Mouse (Mus musculus) embryo, embryonic 10.5 days (tissue): ENCODE results near the gene Pip4k2b.
A peak's percentile ranks its signal among the peaks of the same experiment; 100 is the strongest.
"Not testable (repeated sequence)": the region's sequence is repeated elsewhere in the genome, so short reads cannot be mapped to it uniquely, and the experiment has no call there.

Experiments used
- DNase-seq: peaks from one replicate; pipeline ENCODE4 v3.0.0-alpha.2; 2015; ENCODE audit warnings: low spot score

The Pip4k2b gene

GRCm38 (mm10) chr11:97744063-97744717 is at the start of gene Pip4k2b:
Pip4k2b (minus strand) TSS chr11:97744704.
- peak; percentile 54 for DNase-seq

GRCm38 (mm10) chr11:97793165-97793564 is 48.7 kb upstream of the Pip4k2b start:
- peak; percentile 88 for DNase-seq

GRCm38 (mm10) chr11:97790778-97791438 is 46.4 kb upstream of the Pip4k2b start:
- not testable (repeated sequence) for DNase-seq

DNA sequence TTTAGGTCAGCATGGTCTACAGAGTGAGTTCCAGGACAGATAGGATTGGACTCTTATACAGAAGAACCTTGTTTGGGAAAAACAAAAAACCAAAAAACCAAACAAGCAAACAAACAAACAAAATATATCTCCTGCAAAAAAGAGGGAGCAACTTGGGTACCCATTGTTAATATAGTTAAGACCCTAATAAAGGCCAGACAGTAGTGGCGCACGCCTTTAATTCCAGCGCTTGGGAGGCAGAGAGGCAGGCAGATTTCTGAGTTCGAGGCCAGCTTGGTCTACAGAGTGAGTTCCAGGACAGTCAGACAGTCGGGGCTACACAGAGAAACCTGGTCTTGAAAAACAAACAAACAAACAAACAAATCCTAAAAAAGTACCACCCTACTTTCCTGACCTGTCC is 45.2 kb upstream of the Pip4k2b start:
- DNase-seq = no peak

DNA sequence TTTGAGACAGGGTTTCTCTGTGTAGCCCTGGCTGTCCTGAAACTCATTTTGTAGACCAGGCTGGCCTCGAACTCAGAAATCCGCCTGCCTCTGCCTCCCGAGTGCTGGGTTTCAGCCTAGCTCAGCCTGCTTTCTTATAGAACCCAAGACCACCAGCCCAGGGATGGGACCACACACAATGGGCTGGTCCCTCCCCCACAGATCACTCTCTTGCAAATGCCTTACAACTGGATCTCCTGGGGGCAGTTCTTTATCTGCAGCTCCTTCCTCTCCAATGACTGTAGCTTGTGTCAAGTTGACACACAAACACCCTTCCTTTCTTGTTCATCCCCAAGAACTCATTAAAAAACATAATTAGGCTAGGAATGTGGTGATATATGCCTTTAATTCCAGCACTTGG is 43.5 kb upstream of the Pip4k2b start:
- DNase-seq = no peak

DNA sequence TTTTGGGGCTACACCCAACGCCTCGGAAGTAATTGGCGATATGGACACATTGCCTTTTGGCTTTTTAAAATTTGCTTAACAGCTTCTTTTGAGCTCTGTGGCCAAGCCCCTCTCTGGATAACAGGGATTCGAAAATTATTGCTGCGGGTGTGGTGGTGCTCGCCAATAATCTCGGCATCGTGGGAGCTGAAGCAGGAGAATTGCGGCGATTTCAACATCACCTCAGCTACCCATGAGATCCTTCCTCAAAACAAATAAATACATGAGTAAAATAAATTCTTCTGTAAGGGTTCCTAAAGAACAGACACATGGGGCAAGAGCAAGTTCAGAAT is 38.0 kb upstream of the Pip4k2b start:
- DNase-seq = no peak

DNA sequence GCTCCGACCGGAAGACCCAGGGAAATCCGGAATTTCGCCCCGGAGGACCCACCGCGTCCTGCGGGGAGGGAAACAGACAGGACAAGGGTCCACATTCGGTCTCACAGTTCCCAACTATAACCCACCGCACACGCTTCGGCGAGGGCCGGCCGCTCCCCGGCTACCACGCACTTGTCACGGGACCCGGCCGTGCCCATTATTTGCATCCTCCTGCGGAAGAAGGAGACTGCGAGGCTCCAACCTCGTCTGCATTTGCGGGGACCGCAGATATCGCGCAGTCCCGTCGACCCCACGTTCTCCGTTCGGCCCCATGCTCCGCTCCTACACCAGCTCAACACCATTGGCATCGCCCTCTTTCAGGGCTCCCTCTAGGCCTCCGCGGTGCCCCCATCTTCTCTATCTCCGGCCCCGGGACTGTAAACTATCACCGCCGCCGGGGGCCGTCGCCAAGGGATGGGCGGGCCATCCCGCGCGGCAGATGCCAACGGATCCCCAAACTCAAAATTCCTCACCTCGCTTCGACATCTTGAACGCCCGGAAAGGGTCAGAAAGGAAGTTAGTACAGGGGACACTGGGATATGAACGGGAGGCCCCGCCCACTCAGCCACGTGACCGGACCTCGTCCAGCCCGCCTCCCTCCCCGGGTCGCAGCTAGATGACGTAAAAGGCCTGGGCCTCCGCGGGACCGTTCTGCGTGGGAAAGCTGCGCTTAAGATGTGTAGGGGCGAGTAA is 37.5 kb upstream of the Pip4k2b start, which contains the start of gene Rpl23:
TSS of gene Rpl23 (minus strand) at position 606 of the 732 bp plus-strand sequence.
- DNase-seq = peak; percentile 99

GRCm38 (mm10) chr11:97781478-97781831 is 37.0 kb upstream of the Pip4k2b start:
- no peak for DNase-seq

- DNase-seq = no peak
These were observed 35.6 kb upstream of the Pip4k2b start for GRCm38 (mm10) chr11:97779968-97780701.

DNA sequence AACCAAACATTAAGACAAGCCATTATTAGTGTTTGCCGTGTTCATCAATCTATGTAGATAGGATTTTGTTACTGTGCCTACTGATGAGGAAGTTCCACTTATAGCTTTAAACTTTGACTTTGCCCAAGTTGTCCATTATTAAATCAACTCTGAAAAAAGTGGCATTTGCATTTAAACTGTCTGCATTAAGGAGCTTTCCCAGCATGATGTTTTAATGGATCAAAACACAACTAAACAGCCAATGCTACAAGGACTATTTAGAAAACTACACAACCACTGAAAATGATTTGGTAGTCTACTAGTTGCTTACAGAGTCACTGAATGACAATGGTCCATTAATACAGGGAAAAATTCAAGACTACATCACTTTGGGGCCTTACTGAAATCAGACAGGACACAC is 34.4 kb upstream of the Pip4k2b start:
- no peak for DNase-seq

DNA sequence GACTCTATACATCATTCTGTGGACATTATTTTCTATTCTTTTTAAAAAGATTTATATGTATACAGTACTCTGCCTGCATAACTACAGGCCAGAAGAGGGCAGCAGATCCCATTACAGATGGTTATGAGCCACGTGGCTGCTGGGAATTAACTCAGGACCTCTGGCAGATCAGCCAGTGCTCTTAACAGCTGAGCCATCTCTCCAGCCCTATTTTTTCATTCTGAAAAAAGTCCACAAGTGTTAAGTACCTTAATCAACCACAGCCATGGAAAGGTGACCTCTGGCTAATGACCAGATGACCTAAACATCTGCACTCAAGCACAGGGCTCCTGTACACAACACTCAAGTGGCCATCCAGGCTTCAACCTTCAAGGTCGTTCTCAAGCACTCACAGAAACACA is 32.6 kb upstream of the Pip4k2b start:
- DNase-seq = peak; percentile 66

GRCm38 (mm10) chr11:97776497-97777128 is 32.1 kb upstream of the Pip4k2b start:
- DNase-seq = no peak

DNA sequence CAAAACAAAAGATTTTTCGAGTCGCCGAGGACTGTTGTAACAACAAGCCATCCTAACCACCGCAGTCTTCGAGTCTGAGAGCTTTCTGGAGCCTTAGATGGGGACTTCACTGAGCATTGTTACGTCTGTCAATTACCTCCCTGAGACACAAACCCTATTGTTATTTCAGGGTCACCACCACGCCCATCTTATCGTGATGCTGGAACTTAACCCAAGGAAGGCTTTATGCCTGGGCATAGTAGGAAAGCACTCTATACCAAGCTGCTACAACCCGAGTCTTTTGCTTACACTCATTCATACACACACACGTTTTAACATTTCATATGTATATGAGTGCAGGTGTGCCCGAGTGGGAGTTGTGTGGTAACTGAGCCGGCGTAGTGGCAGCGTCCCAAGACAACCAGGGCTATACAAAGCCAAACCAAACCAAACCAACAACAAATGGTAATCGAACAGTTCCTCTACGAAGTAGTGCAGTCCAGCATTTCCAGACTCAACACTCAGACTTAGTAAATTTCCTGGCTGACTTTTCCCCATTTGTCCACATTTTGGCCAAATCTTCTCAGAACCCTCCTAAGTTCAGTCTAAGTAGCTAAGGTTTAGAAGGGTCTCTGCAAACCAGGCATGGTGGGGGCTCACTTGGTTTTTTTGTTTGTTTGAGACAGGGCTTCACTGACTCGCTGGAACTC is 31.4 kb upstream of the Pip4k2b start, which contains the start of gene 1700001P01Rik:
TSS of gene 1700001P01Rik (minus strand) at position 111 of the 689 bp plus-strand sequence.
- DNase-seq = no peak

- DNase-seq = no peak
These were observed 30.7 kb upstream of the Pip4k2b start for GRCm38 (mm10) chr11:97775186-97775585.

- DNase-seq = no peak
These were observed 26.9 kb upstream of the Pip4k2b start for GRCm38 (mm10) chr11:97771410-97771809.

GRCm38 (mm10) chr11:97769704-97770103 is 25.2 kb upstream of the Pip4k2b start:
- no peak for DNase-seq

DNA sequence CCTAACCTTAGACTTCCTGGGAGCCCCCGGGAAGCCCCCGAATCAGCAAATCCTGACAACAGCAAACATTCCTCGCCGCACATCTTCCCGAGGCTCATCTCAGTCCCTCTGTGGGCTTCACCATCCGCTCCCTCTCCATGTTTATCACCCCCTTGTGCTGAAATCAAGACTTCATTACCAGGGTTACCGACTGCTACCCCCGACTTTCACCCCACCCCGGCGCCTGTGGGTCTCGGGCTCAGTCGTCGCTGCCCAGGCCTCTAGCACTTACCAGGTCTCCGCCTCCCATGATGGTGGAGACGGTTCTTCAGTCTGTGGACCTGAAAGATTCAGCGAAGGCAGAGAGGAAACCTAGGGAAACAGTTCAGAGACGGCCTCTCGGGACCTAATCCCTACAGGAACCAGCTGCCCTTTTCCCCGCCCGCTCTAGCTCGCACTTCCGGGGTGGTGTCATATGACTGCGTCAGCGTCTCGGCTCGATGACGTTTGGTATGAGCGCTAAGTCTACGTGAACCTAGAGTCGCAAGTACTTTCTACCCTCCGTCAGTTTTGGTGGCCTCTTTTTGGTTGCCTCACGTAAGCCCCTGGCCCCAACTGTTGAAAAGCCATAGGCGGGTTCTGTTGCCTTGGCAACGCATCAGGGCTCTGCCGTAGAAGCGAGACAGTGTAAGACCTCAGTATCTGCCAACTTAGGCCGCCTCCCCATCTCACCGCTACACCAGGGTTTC is 21.8 kb upstream of the Pip4k2b start, which contains the start of gene Cwc25:
TSS of gene Cwc25 (minus strand) at position 403 of the 728 bp plus-strand sequence.
- peak; percentile 98 for DNase-seq

- no peak for DNase-seq
These were observed 17.1 kb upstream of the Pip4k2b start for GRCm38 (mm10) chr11:97761638-97762037.

GRCm38 (mm10) chr11:97758942-97759341 is 14.4 kb upstream of the Pip4k2b start:
- no peak for DNase-seq

DNA sequence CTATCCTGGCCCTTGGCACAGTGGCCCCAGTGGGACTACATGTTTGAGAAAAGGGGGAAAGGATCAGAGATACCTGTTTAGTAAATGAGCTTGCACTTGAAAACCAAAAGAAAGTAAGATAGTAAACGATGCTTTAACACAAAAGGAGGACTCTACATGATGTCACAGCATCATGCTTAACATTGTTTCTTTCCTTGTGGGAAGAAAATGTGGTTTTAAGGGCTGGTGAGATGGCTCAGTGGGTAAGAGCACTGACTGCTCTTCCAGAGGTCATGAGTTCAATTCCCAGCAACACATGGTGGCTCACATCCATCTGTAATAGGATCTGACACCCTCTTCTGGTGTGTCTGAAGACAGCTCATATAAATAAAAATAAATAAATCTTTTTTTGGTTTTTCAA is 13.6 kb upstream of the Pip4k2b start:
- DNase-seq = no peak

DNA sequence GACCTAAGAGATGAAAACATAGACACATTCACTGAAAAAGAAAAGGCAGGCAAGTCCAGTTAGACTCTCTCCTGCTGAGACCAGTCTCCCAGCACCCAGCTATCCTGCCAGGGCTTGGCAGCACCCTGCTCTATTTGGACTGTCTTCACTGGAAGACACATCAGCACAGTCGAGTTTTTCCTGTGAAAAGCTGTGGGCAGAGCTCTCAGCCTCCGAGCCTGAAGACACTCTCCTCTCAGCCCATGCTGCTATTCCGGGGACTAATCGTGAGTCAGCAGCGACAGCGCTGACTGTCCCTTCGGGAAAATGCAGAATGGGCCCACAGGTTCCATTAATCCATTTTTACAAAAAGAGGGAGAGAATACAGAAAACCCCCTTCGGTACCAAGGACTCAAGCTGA is 8.8 kb upstream of the Pip4k2b start:
- DNase-seq = no peak
